Mouse (Mus musculus) ovary, postnatal 36 days (tissue): ENCODE results near the gene Osbpl6.

Source experiments
- DNase-seq: peaks from one replicate; pipeline ENCODE4 v3.0.0; 2022; ENCODE audit warnings: low spot score, mixed read lengths

Gene Osbpl6

GRCm38 (mm10) chr2:76498891-76499290 lies 92.6 kb downstream of the Osbpl6 start:
- no peak for DNase-seq

GRCm38 (mm10) chr2:76504122-76504839 lies 98.0 kb downstream of the Osbpl6 start:
- no peak for DNase-seq

GRCm38 (mm10) chr2:76504989-76505388 lies 98.7 kb downstream of the Osbpl6 start:
- DNase-seq = no peak

GRCm38 (mm10) chr2:76511281-76511721 lies 105.0 kb downstream of the Osbpl6 start:
- DNase-seq = no peak

- DNase-seq = no peak
These were observed 105.8 kb downstream of the Osbpl6 start for GRCm38 (mm10) chr2:76512133-76512532.

GRCm38 (mm10) chr2:76512888-76513287 lies 106.6 kb downstream of the Osbpl6 start:
- no peak for DNase-seq

- DNase-seq = no peak
These were observed 107.0 kb downstream of the Osbpl6 start for GRCm38 (mm10) chr2:76513296-76513695.

- DNase-seq = no peak
These were observed 111.2 kb downstream of the Osbpl6 start for GRCm38 (mm10) chr2:76517471-76517870.

GRCm38 (mm10) chr2:76518407-76519063 lies 112.2 kb downstream of the Osbpl6 start:
- DNase-seq = no peak

GRCm38 (mm10) chr2:76521585-76521984 lies 115.3 kb downstream of the Osbpl6 start:
- DNase-seq = no peak

- DNase-seq = no peak
These were observed 118.1 kb downstream of the Osbpl6 start for GRCm38 (mm10) chr2:76524451-76524850.

- DNase-seq = no peak
These were observed 119.3 kb downstream of the Osbpl6 start for GRCm38 (mm10) chr2:76525645-76526044.

- no peak for DNase-seq
These were observed 126.3 kb downstream of the Osbpl6 start for GRCm38 (mm10) chr2:76532490-76533126.

- no peak for DNase-seq
These were observed 128.6 kb downstream of the Osbpl6 start for GRCm38 (mm10) chr2:76534932-76535331.

GRCm38 (mm10) chr2:76541900-76542299 lies 135.6 kb downstream of the Osbpl6 start:
- no peak for DNase-seq

- DNase-seq = no peak
These were observed 136.6 kb downstream of the Osbpl6 start for GRCm38 (mm10) chr2:76542921-76543320.

GRCm38 (mm10) chr2:76545539-76545938 lies 139.2 kb downstream of the Osbpl6 start:
- DNase-seq = no peak

- DNase-seq = no peak
These were observed 141.9 kb downstream of the Osbpl6 start for GRCm38 (mm10) chr2:76548171-76548570.

- no peak for DNase-seq
These were observed 142.5 kb downstream of the Osbpl6 start for GRCm38 (mm10) chr2:76548836-76549235.

GRCm38 (mm10) chr2:76549316-76549715 lies 143.0 kb downstream of the Osbpl6 start:
- no peak for DNase-seq

GRCm38 (mm10) chr2:76555852-76556558 lies 149.7 kb downstream of the Osbpl6 start:
- DNase-seq = no peak

- DNase-seq = no peak
These were observed 153.8 kb downstream of the Osbpl6 start for GRCm38 (mm10) chr2:76560146-76560545.
